In genomic region chr3:34033720-34034364, GRCm38 (mm10) we compare ENCODE assay signal across 13 mouse cellular contexts. TPM values are rescaled to one million over a fixed set of nuclear protein-coding genes. Genes with fewer than 3 reads are reported as not detected.
DNase-seq lines count a peak whose midpoint lies in the region; ATAC-seq and TF ChIP-seq lines count a peak whose summit lies in the region.
"Had no signal": no experiment of that assay in that cellular context is flagged by ENCODE, and none has a peak within 500 bp of the region (broad histone marks: within the 10 kb centered on the region; RNA-seq: fewer than 3 reads in every experiment).

No protein-coding gene starts in this region.

- H3K27ac ChIP-seq in ES-E14 (ENCODE audit: insufficient read depth, low read depth, low read length, poor library complexity, severe bottlenecking) = peak overlapping the region; percentile 74; the same call in 1 of the 2 replicates
- no peak overlapping the region for H3K27ac ChIP-seq in forebrain, postnatal 0 days (ENCODE audit: low read depth, low read length)
- H3K27ac ChIP-seq: forebrain, embryonic 15.5 days; limb, embryonic 13.5 days had no signal

- 55% methylated on average over 3 of the region's 3 CpGs for WGBS in lung, adult 2 months
- WGBS in forebrain, postnatal 0 days = 88% methylated on average over 3 of the region's 3 CpGs

- TF ChIP-seq CTCF in lung, adult 2 months (IDR thresholded peaks at IDR 0.05; ENCODE audit: insufficient read depth, low read length) = no peak
- no peak for TF ChIP-seq CTCF in forebrain, postnatal 0 days (IDR thresholded peaks at IDR 0.05; ENCODE audit: low read depth)

- no peak for DNase-seq in lung, adult 2 months
- DNase-seq in lung, adult 18-20 months = no peak
- DNase-seq in ES-E14 (ENCODE audit: low read depth, low spot score) = no peak
- peak; percentile 60 for DNase-seq in induced T-regulatory cell, adult 2 months (ENCODE audit: low read depth)
- DNase-seq in thymus, postnatal 4 days = no peak
- no peak for DNase-seq in retina, embryonic 14.5 days (ENCODE audit: low spot score)
- DNase-seq in forebrain, postnatal 0 days = no peak
- DNase-seq: heart, postnatal 14 days; kidney, postnatal 4 days; lung, postnatal 14 days had no signal

- H3K9me3 ChIP-seq in ES-E14 (ENCODE audit: control insufficient read depth, insufficient read depth, low read depth, low read length) = no peaks in the 10 kb centered on the region
- H3K9me3 ChIP-seq in forebrain, postnatal 0 days (ENCODE audit: low read length) = no peaks in the 10 kb centered on the region
- H3K9me3 ChIP-seq: forebrain, embryonic 15.5 days; limb, embryonic 13.5 days had no signal

- in situ Hi-C loops in ES-E14 (cut with MboI; ENCODE audit: low sequenced_read_pairs in 2 of 2, unreplicated experiment in 2 of 2) = no loop called here

- H3K4me3 ChIP-seq in lung, adult 2 months (replicated peaks; ENCODE audit: extremely low read depth, low read depth, low read length) = peak overlapping the region; percentile 16
- H3K4me3 ChIP-seq in ES-E14 (ENCODE audit: insufficient read depth in 1 of 2, low read depth in 1 of 2, low read length in 2 of 2, poor library complexity in 1 of 2, severe bottlenecking in 1 of 2) = no peak overlapping the region; a peak in 1 of 4 replicates
- H3K4me3 ChIP-seq in forebrain, postnatal 0 days (ENCODE audit: low read depth, low read length) = no peak overlapping the region
- H3K4me3 ChIP-seq: forebrain, embryonic 15.5 days; limb, embryonic 13.5 days had no signal

- TF ChIP-seq POLR2A in lung, adult 2 months (IDR thresholded peaks at IDR 0.05; ENCODE audit: borderline replicate concordance, extremely low read depth, low read depth, low read length) = no peak

- no peaks in the 10 kb centered on the region for H3K27me3 ChIP-seq in forebrain, postnatal 0 days (ENCODE audit: insufficient read depth, low read length)
- H3K27me3 ChIP-seq: forebrain, embryonic 15.5 days; limb, embryonic 13.5 days; Patski had no signal

- H3K4me1 ChIP-seq in lung, adult 2 months (ENCODE audit: control insufficient read depth, insufficient read depth, low read length) = peaks cover 14% of the 10 kb centered on the region
- peaks cover 0 to 30% of the 10 kb centered on the region in 2 experiments; a peak in 3 of 4 replicates for H3K4me1 ChIP-seq in ES-E14 (ENCODE audit: control insufficient read depth in 2 of 2, insufficient read depth in 2 of 2, low read length in 2 of 2, poor library complexity in 1 of 2)
- no peaks in the 10 kb centered on the region for H3K4me1 ChIP-seq in forebrain, postnatal 0 days (ENCODE audit: insufficient read depth)

- no peaks in the 10 kb centered on the region for H3K36me3 ChIP-seq in ES-E14 (ENCODE audit: control insufficient read depth, insufficient read depth, low read length, poor library complexity, severe bottlenecking)
- H3K36me3 ChIP-seq in forebrain, postnatal 0 days (ENCODE audit: insufficient read depth) = no peaks in the 10 kb centered on the region
- H3K36me3 ChIP-seq: forebrain, embryonic 15.5 days; limb, embryonic 13.5 days had no signal

- no peak overlapping the region for H3K4me2 ChIP-seq in forebrain, postnatal 0 days (ENCODE audit: low read depth)
- H3K4me2 ChIP-seq: forebrain, embryonic 15.5 days; limb, embryonic 13.5 days had no signal

- H3K9ac ChIP-seq in ES-E14 (ENCODE audit: insufficient read depth, low read depth, low read length, poor library complexity, severe bottlenecking) = no peak overlapping the region
- H3K9ac ChIP-seq in forebrain, postnatal 0 days = no peak overlapping the region
- H3K9ac ChIP-seq: forebrain, embryonic 15.5 days; limb, embryonic 13.5 days had no signal

- ATAC-seq in forebrain, postnatal 0 days = no peak
- ATAC-seq: forebrain, embryonic 15.5 days; Patski had no signal

TF ChIP-seq in ES-E14, 5 proteins besides CTCF, POLR2A, EP300 and RAD21:
- TF ChIP-seq ZNF384 (IDR thresholded peaks at IDR 0.05; ENCODE audit: low read depth, low read length) (no peak), HCFC1 (IDR thresholded peaks at IDR 0.05; ENCODE audit: borderline replicate concordance, insufficient read depth, low read length) (no peak), ZC3H11A (IDR thresholded peaks at IDR 0.05; ENCODE audit: borderline replicate concordance, low read depth, low read length) (no peak), MAFK (IDR thresholded peaks at IDR 0.05; ENCODE audit: insufficient read depth, low read depth, low read length) (no peak)
TF ChIP-seq in ES-E14: peak in this region for 0.

RNA-seq across cellular contexts. Expression of gene Fxr1, which starts 14.1 kb away (rescaled TPM):
- polyA plus RNA-seq in lung, adult 2 months (2012; rRNA removed) = 6.7 and 13.9 TPM in 2 replicates
- 174 and 210 TPM in 2 replicates for total RNA-seq in ES-E14 (2012; rRNA removed)
- 72.5 and 79.5 TPM in 2 replicates for total RNA-seq in forebrain, postnatal 0 days (2014; rRNA removed)
- polyA plus RNA-seq in forebrain, postnatal 0 days (2015; fragmentation: Nextera tagmentation; extraction: Ambion mirVana) = 24.6 and 27.3 TPM in 2 replicates

RNA-seq across cellular contexts. Expression of gene Dnajc19, which starts 47.3 kb away (rescaled TPM):
- 67.8 and 87.7 TPM in 2 replicates for polyA plus RNA-seq in lung, adult 2 months (2012; rRNA removed)
- total RNA-seq in ES-E14 (2012; rRNA removed) = 105 and 142 TPM in 2 replicates
- total RNA-seq in forebrain, postnatal 0 days (2014; rRNA removed) = 80.2 and 113 TPM in 2 replicates
- 178 and 232 TPM in 2 replicates for polyA plus RNA-seq in forebrain, postnatal 0 days (2015; fragmentation: Nextera tagmentation; extraction: Ambion mirVana)
